Mouse (Mus musculus): Measurements from ENCODE around the gene Tmprss3. TPM values are rescaled to one million over a fixed set of nuclear protein-coding genes. Genes with fewer than 3 reads are reported as not detected.

Tmprss3 gene
- polyA plus RNA-seq (2012; rRNA removed), result 0.13 and 0.24 TPM in 2 replicates

GRCm38 (mm10) chr17:31198877-31199276, at the start of gene Tmprss3:
Gene Tmprss3 (minus strand): TSS chr17:31198977.

DNA sequence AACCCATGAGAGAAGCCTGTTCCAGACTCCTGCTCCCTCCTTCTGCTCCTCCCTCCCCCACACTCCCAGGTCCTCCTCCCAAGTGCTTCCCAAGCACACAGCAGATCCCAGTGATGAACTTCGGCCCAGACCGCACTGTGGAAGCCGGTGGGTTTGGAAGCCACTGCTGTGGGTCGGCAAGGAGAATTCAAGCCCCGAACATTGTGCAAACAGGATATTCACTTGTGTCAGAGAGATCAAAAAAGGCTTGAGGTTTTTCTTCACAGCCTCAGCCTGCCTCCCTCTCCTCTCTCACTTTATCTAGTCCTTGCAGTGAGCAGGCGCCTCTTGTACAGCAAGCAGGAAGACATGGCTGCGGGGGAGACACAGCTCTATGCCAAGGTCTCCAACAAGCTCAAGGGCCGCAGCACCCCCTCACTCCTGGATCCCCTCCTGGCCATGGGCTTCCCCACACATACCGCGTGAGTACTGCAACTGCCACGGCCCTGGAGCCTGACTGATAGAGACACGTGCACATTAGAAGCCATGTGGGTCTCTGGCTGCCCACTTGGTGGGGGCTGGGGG, 9.1 kb upstream of the Tmprss3 start, which contains the start of gene Ubash3a:
Gene Ubash3a (plus strand): TSS at position 103 of the 564 bp plus-strand sequence.

GRCm38 (mm10) chr17:31165127-31165526, 33.6 kb downstream of the Tmprss3 start, which contains the start of gene Tff1:
Gene Tff1 (minus strand): TSS chr17:31165277.

GRCm38 (mm10) chr17:31144040-31145037, 54.4 kb downstream of the Tmprss3 start, which contains the start of gene Tff2:
Gene Tff2 (minus strand): TSS chr17:31144282.

DNA sequence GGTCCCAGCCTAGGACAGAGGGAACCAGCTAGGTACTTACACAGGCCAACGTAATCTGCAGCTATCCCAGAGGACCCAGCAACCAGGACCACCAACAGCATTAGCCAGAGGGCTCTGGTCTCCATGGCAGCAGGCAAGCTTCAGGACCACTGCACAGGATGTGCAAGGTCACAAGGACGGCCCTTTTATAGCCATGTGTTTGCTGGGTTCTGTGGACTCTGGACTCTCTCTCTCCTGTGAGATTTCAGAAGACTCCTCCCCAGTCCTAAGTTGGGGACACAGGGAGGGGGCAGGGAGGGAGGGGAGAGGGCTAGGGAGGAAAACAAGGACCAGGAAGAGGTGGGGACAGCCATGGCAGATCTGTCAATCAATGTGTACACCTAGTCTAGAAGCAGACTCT, 69.3 kb downstream of the Tmprss3 start, which contains the start of gene Tff3:
Gene Tff3 (minus strand): TSS at position 195 of the 400 bp plus-strand sequence.

Other genes starting within 250 kb of the Tmprss3 start
- 0.10 TPM in 1 of 2 replicates, not detected in the other for gene Umodl1, start 244.3 kb downstream of the Tmprss3 start, polyA plus RNA-seq (2012; rRNA removed)
- 1.7 and 2.1 TPM in 2 replicates for gene Abcg1, start 141.3 kb downstream of the Tmprss3 start, polyA plus RNA-seq (2012; rRNA removed)
- 5.7 and 6.0 TPM in 2 replicates for gene Tff3, start 69.3 kb downstream of the Tmprss3 start, polyA plus RNA-seq (2012; rRNA removed)
- 3,160 and 4,790 TPM in 2 replicates for gene Tff2, start 54.7 kb downstream of the Tmprss3 start, polyA plus RNA-seq (2012; rRNA removed)
- 16,747 and 18,680 TPM in 2 replicates for gene Tff1, start 33.7 kb downstream of the Tmprss3 start, polyA plus RNA-seq (2012; rRNA removed)
- gene Ubash3a, start 8.9 kb upstream of the Tmprss3 start, polyA plus RNA-seq (2012; rRNA removed), result 0.02 and 0.08 TPM in 2 replicates
- 0.05 TPM in 1 of 2 replicates, not detected in the other for gene Rsph1, start 78.4 kb upstream of the Tmprss3 start, polyA plus RNA-seq (2012; rRNA removed)
- gene Slc37a1, start 87.8 kb upstream of the Tmprss3 start, polyA plus RNA-seq (2012; rRNA removed), result 43.0 and 44.1 TPM in 2 replicates
- 12.1 and 15.9 TPM in 2 replicates for gene Pde9a, start 187.2 kb upstream of the Tmprss3 start, polyA plus RNA-seq (2012; rRNA removed)